Mouse (Mus musculus) cerebellum, adult 2 months (tissue): Measurements from ENCODE around the gene H2-Eb1.

Source experiments
- CTCF ChIP-seq: fragments of 200-500 bp; IDR thresholded peaks from 2 replicates; pipeline ENCODE4 v1.5.1; 2011; ENCODE audit warnings: low read depth, mild to moderate bottlenecking, control low read depth, low read length, moderate library complexity, borderline replicate concordance; ENCODE audit not compliant: insufficient read depth
- POLR2A ChIP-seq: fragments of 200-500 bp; IDR thresholded peaks from 2 replicates; pipeline ENCODE4 v1.6.1; 2011; ENCODE audit warnings: low read length, control low read depth, borderline replicate concordance; ENCODE audit not compliant: insufficient read depth

DNA sequence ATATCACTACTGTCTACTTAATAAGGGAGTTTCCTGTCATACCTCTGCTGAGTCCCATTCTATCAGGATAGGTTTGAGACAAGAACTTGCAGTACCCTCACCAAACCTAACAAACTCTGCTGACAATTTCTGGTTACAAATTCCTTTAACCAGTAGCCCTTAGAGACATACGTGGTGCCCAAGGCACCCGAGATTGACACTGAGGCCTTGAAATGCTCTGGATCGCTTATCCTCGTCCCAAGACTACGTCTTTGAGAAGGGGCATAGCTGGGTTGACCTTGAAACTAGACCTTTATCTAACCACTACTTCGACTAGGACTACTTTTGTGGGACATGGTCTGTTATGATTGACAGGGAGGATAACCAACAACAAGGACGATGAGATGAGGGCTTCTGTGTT lies 39.8 kb downstream of the H2-Eb1 start:
- TF ChIP-seq POLR2A (no peak), CTCF (no peak)
